Mouse (Mus musculus): ENCODE measurements around the gene Prrc2b.

DNA sequence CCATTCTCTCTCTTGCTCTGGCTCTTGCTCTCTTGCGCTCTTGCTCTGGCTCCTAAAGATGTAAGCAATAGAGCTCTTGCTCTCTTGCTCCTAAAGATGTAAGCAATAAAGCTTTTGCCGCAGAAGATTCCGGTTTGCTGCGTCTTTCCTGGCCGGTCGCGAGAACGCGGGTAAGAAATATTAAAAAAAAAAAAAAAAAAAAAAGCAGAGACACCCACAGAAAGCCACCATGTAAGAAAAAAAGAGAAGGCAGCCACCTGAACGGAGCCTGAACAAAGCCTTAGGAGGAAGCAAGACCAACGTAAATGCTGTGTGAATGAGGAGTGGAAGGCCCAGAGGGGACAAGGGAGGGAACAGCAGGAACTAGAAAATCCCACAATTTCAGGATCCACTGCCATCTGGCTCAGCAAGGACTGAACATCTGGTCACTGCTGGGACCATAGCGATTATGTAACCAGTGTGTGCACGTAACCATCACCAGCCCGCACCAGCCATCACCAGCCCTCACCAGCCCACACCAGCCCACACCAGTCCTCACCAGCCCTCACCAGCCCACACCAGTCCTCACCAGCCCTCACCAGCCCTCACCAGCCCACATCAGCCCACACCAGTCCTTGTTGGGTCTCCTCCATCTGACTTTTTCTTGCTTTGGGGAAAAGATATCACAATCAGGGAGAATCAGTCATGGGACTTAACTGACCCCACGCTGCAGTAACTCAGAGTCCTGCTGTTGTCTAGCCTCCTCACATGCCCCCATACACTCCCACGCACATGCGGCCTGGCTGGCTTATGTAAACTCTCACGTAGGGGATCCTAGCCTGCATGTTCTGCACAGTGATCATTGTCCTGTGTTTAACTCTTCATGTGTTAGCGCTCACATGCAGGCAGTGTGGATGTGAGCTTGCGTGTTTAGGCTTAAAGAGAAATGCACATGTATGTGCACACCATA lies 30.8 kb upstream of the Prrc2b start:
- TF ChIP-seq CTCF (IDR thresholded peaks at IDR 0.05; ENCODE audit: extremely low read depth, insufficient read depth, insufficient read length, insufficient replicate concordance) = no peak
- TF ChIP-seq POLR2A (IDR thresholded peaks at IDR 0.05; ENCODE audit: low read depth, low read length) = no peak

Measured in spleen, adult 2 months (tissue).